Mouse (Mus musculus): ENCODE results near the gene Il6. TPM values are rescaled to one million over a fixed set of nuclear protein-coding genes. Genes with fewer than 3 reads are reported as not detected.
"Not testable (repeated sequence)": the region's sequence is repeated elsewhere in the genome, so short reads cannot be mapped to it uniquely, and the experiment has no call there.

The Il6 gene
- total and polyA plus RNA-seq, 3 experiments, result 0.16 TPM; not detected in 2

DNA sequence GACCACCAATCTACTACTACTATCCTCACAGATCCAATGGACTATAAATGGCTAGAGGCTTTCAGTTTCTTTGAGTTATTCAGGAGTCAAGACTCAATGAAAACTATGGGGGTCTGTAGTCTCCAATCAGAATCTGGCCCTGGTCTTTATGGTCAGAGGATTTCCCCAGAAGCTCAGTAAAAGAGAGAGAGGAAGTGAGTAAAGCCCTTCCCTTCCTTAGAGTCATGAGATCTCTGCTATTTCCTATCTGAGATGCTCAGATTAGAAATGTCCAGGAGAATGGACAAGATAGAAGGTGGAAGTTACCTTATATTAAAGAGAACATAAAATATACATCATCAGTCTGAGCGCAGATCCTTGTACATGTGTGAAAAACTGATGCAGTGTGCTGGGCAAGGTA, 19.3 kb upstream of the Il6 start:
- H3K36me3 ChIP-seq (replicated peaks), result no peaks in the 10 kb centered on the region
- no peaks in the 10 kb centered on the region for H3K4me1 ChIP-seq (ENCODE audit: insufficient read depth, low read depth, low read length)
- no peak overlapping the region for H3K4me3 ChIP-seq (ENCODE audit: low read depth, low read length)
- ATAC-seq (ENCODE audit: extremely low read depth, insufficient number of reproducible peaks, low FRiP score, poor library complexity, severe bottlenecking) (no peak), DNase-seq (ENCODE audit: low spot score) (no peak)
- 0 out of 2 replicates have a peak, but pooled peaks cover 10% of the 10 kb centered on the region for H3K27me3 ChIP-seq (ENCODE audit: insufficient read depth, low read length)
- no peaks in the 10 kb centered on the region for H3K9me3 ChIP-seq (replicated peaks)
- TF ChIP-seq GATA1 (IDR thresholded peaks at IDR 0.05; ENCODE audit: borderline replicate concordance, low read length), result no peak
- TF ChIP-seq TAL1 (conservative IDR thresholded peaks at IDR 0.05; ENCODE audit: low read depth, low read length), result no peak
- TF ChIP-seq GATA2 (IDR thresholded peaks at IDR 0.05; ENCODE audit: borderline replicate concordance, low read depth, low read length), result no peak
- TF ChIP-seq POLR2AphosphoS5 (IDR thresholded peaks at IDR 0.05; ENCODE audit: insufficient replicate concordance, low read depth, low read length), result no peak
- TF ChIP-seq CTCF (IDR thresholded peaks at IDR 0.05; ENCODE audit: low read depth, low read length), result no peak

DNA sequence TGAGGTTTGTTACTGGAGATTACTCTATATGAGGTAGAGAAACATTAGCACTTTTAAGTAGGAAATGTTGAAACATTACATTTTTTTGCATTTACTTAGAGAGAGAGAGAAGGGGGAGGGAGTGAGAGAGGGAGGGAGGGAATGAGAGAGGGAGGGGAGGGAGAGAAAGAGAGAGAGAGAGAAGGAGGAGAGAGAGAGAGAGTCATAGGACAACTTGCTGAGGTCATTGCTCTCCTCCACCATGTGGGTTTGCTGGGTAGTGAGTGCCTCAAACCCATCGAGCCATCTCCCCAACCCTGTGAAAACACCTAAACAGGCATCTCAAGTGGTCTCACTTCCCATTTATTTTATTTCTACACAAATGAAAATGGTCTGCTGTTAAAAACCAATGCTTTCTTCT, 18.6 kb upstream of the Il6 start:
- ATAC-seq (ENCODE audit: extremely low read depth, insufficient number of reproducible peaks, low FRiP score, poor library complexity, severe bottlenecking) (no peak), DNase-seq (ENCODE audit: low spot score) (no peak)
- no peak overlapping the region for H3K4me3 ChIP-seq (ENCODE audit: low read depth, low read length)
- no peaks in the 10 kb centered on the region for H3K36me3 ChIP-seq (replicated peaks)
- no peaks in the 10 kb centered on the region for H3K9me3 ChIP-seq (replicated peaks)
- no peak for TF ChIP-seq GATA2 (IDR thresholded peaks at IDR 0.05; ENCODE audit: borderline replicate concordance, low read depth, low read length)
- TF ChIP-seq CTCF (IDR thresholded peaks at IDR 0.05; ENCODE audit: low read depth, low read length), result no peak
- no peak for TF ChIP-seq GATA1 (IDR thresholded peaks at IDR 0.05; ENCODE audit: borderline replicate concordance, low read length)
- TF ChIP-seq TAL1 (conservative IDR thresholded peaks at IDR 0.05; ENCODE audit: low read depth, low read length), result no peak
- no peak for TF ChIP-seq POLR2AphosphoS5 (IDR thresholded peaks at IDR 0.05; ENCODE audit: insufficient replicate concordance, low read depth, low read length)
- H3K27me3 ChIP-seq (ENCODE audit: insufficient read depth, low read length), result 0 out of 2 replicates have a peak, but pooled peaks cover 10% of the 10 kb centered on the region
- H3K4me1 ChIP-seq (ENCODE audit: insufficient read depth, low read depth, low read length), result no peaks in the 10 kb centered on the region

DNA sequence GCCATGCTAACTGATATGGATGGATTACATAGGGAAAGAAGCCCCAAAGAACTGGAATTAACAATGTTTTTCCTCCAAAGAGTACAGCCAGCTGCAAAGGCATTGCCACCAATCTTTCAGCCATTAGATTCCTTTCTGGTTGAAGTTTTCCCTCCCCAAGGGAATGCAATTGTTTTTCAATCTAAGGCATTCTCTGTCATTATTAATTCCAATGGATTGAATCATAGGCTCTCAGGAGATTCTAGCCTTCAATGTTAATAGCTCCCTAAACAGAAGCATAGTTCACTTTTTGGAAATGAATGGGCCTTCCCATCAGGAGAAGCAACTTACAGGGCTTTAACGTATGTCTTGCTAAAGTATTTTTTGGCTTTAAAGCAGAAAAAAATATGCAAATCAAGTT, 15.6 kb upstream of the Il6 start:
- ATAC-seq (ENCODE audit: extremely low read depth, insufficient number of reproducible peaks, low FRiP score, poor library complexity, severe bottlenecking), result no peak
- no peaks in the 10 kb centered on the region for H3K9me3 ChIP-seq (replicated peaks)
- H3K4me3 ChIP-seq (ENCODE audit: low read depth, low read length), result no peak overlapping the region
- no peaks in the 10 kb centered on the region for H3K4me1 ChIP-seq (ENCODE audit: insufficient read depth, low read depth, low read length)
- H3K27me3 ChIP-seq (ENCODE audit: insufficient read depth, low read length), result peaks cover 15% of the 10 kb centered on the region; the same call in 1 of the 2 replicates
- TF ChIP-seq TAL1 (conservative IDR thresholded peaks at IDR 0.05; ENCODE audit: low read depth, low read length) (no peak), CTCF (IDR thresholded peaks at IDR 0.05; ENCODE audit: low read depth, low read length) (no peak), GATA1 (IDR thresholded peaks at IDR 0.05; ENCODE audit: borderline replicate concordance, low read length) (no peak), GATA2 (IDR thresholded peaks at IDR 0.05; ENCODE audit: borderline replicate concordance, low read depth, low read length) (no peak), POLR2AphosphoS5 (IDR thresholded peaks at IDR 0.05; ENCODE audit: insufficient replicate concordance, low read depth, low read length) (no peak)
- DNase-seq (ENCODE audit: low spot score), result no peak
- H3K36me3 ChIP-seq (replicated peaks), result no peaks in the 10 kb centered on the region

DNA sequence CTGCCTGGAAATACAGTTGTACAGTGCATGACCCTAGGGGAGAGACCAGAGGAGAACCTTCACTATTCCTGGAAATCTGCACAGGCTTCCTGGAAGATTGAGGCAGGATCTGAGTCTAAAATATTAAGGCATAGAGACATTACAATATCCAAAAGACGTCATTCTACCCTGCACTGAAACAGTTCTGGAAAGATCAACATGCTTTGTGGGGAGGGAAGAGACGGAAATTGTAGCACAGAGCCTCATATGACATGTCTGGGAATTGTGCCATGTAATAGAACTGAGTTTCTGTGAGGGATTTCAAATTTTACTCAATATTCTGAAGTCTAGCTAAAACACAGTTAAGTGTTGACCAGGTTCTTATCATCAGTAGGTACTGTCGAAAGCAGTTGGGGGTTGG, 12.0 kb upstream of the Il6 start:
- no peak for DNase-seq (ENCODE audit: low spot score)
- Histone ChIP-seq H3K4me1 (ENCODE audit: insufficient read depth, low read depth, low read length) (no peaks in the 10 kb centered on the region), H3K27me3 (ENCODE audit: insufficient read depth, low read length) (peaks cover 12% of the 10 kb centered on the region; the same call in 1 of the 2 replicates), H3K36me3 (replicated peaks) (no peaks in the 10 kb centered on the region), H3K9me3 (replicated peaks) (no peaks in the 10 kb centered on the region), H3K4me3 (ENCODE audit: low read depth, low read length) (no peak overlapping the region)
- TF ChIP-seq TAL1 (conservative IDR thresholded peaks at IDR 0.05; ENCODE audit: low read depth, low read length), result no peak
- TF ChIP-seq GATA1 (IDR thresholded peaks at IDR 0.05; ENCODE audit: borderline replicate concordance, low read length), result no peak
- TF ChIP-seq CTCF (IDR thresholded peaks at IDR 0.05; ENCODE audit: low read depth, low read length), result no peak
- no peak for TF ChIP-seq POLR2AphosphoS5 (IDR thresholded peaks at IDR 0.05; ENCODE audit: insufficient replicate concordance, low read depth, low read length)
- TF ChIP-seq GATA2 (IDR thresholded peaks at IDR 0.05; ENCODE audit: borderline replicate concordance, low read depth, low read length), result no peak
- no peak for ATAC-seq (ENCODE audit: extremely low read depth, insufficient number of reproducible peaks, low FRiP score, poor library complexity, severe bottlenecking)

DNA sequence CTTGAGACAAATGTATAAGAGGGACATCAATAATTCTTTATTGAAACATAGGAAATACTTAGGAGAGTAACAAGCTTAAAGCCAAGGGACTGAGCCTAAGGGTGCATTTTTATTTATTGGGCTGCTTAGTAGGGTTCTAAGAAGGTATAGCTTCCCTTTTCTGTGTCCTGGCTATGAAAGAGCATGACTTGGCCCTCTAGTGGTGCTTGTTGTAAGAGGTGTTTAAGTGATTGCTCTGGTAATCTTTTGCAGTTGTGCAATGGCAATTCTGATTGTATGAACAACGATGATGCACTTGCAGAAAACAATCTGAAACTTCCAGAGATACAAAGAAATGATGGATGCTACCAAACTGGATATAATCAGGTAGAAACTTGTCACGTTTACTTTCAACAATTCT, 1.7 kb downstream of the Il6 start:
- no peak overlapping the region for H3K4me3 ChIP-seq (ENCODE audit: low read depth, low read length)
- peaks cover 13% of the 10 kb centered on the region for H3K27me3 ChIP-seq (ENCODE audit: insufficient read depth, low read length)
- H3K9me3 ChIP-seq (replicated peaks), result no peaks in the 10 kb centered on the region
- TF ChIP-seq GATA2 (IDR thresholded peaks at IDR 0.05; ENCODE audit: borderline replicate concordance, low read depth, low read length), result no peak
- TF ChIP-seq POLR2AphosphoS5 (IDR thresholded peaks at IDR 0.05; ENCODE audit: insufficient replicate concordance, low read depth, low read length), result no peak
- TF ChIP-seq GATA1 (IDR thresholded peaks at IDR 0.05; ENCODE audit: borderline replicate concordance, low read length), result no peak
- no peak for TF ChIP-seq TAL1 (conservative IDR thresholded peaks at IDR 0.05; ENCODE audit: low read depth, low read length)
- TF ChIP-seq CTCF (IDR thresholded peaks at IDR 0.05; ENCODE audit: low read depth, low read length), result no peak
- H3K4me1 ChIP-seq (ENCODE audit: insufficient read depth, low read depth, low read length), result no peaks in the 10 kb centered on the region
- DNase-seq (ENCODE audit: low spot score) (no peak), ATAC-seq (ENCODE audit: extremely low read depth, insufficient number of reproducible peaks, low FRiP score, poor library complexity, severe bottlenecking) (no peak)
- no peaks in the 10 kb centered on the region for H3K36me3 ChIP-seq (replicated peaks)

DNA sequence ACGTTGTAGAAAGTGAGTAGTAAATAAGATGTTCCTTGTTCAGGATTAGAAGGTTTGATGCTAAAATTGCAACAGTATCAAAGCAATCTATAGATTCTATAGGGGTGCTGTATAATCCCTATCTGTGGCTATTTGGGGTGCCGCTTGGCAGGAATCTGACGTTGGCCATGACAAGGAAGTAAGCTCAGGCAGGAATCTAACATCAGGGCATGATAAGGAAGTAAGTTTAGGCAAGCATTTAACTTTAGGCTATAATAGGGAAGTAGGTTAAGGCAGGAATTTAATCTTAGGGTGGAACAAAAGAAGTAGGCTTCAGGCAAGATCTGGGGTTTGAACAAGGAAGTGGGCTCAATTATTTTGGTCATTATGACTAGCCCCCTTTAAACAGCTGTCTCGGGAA, 22.9 kb downstream of the Il6 start:
- not testable (repeated sequence) for ATAC-seq (ENCODE audit: extremely low read depth, insufficient number of reproducible peaks, low FRiP score, poor library complexity, severe bottlenecking); H3K36me3 ChIP-seq (replicated peaks); DNase-seq (ENCODE audit: low spot score); H3K9me3 ChIP-seq (replicated peaks); H3K27me3 ChIP-seq (ENCODE audit: insufficient read depth, low read length); H3K4me3 ChIP-seq (ENCODE audit: low read depth, low read length); H3K4me1 ChIP-seq (ENCODE audit: insufficient read depth, low read depth, low read length)

DNA sequence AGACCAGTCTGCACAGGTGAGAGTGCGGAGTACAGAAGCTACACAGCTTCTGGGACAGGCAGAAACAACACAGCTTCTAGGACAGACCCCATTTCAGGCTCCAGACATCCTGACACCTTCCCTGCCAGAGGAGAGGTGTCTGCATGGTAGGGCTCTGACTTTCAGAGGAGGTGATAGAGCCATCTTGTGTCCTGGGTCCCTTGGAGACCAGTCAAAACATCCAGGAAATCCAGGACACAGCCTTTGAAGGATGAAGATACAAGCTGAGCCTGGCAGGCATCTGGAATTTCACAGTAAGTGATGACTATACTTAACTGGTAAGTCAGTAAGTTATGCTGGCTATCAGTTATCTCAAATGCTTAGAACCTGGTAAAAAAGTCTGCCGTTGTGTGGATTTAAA, 24.2 kb downstream of the Il6 start:
- DNase-seq (ENCODE audit: low spot score); H3K27me3 ChIP-seq (ENCODE audit: insufficient read depth, low read length); H3K4me3 ChIP-seq (ENCODE audit: low read depth, low read length); H3K9me3 ChIP-seq (replicated peaks); H3K4me1 ChIP-seq (ENCODE audit: insufficient read depth, low read depth, low read length); H3K36me3 ChIP-seq (replicated peaks); ATAC-seq (ENCODE audit: extremely low read depth, insufficient number of reproducible peaks, low FRiP score, poor library complexity, severe bottlenecking): not testable (repeated sequence)

DNA sequence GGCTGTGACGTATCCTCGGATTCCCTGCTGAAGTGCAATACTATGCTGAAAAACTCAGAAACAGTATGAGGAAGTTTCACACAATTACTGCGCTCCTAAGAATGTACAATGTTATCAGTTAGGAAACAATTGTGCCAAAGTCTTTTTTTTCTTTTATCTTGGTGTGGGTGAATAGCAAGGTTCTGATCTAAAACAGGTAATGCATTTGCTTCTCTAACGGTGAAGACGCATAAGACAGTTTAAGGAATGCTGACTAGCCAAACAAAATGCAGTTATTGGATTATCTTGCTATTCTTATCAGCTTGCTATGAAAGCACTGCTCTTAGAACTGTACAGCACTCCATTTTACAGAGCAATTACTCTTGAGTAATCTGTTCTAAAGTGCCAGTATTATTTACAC, 26.4 kb downstream of the Il6 start:
- DNase-seq (ENCODE audit: low spot score); ATAC-seq (ENCODE audit: extremely low read depth, insufficient number of reproducible peaks, low FRiP score, poor library complexity, severe bottlenecking); H3K4me1 ChIP-seq (ENCODE audit: insufficient read depth, low read depth, low read length): not testable (repeated sequence)

DNA sequence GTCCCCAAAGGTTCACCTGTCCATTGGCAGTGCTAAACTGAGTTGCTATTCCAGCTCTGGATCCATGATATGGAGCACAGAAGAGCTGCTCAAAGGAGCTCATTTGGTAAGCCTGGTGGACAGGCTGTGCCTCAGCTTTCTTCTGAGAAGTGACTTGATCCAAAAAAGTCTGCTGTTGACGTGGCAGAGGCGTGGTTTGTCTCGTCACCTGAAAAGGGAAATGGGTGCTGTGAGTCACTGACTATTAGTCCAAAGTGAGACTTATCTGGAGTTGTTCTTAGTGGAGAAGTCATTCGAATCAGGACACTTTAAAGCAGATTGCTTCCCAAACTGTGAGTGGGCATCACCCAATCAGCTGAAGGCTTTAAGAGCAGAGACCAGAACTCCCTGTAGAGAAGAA, 26.9 kb downstream of the Il6 start:
- H3K9me3 ChIP-seq (replicated peaks); H3K4me1 ChIP-seq (ENCODE audit: insufficient read depth, low read depth, low read length); DNase-seq (ENCODE audit: low spot score); ATAC-seq (ENCODE audit: extremely low read depth, insufficient number of reproducible peaks, low FRiP score, poor library complexity, severe bottlenecking); H3K27me3 ChIP-seq (ENCODE audit: insufficient read depth, low read length); H3K4me3 ChIP-seq (ENCODE audit: low read depth, low read length); H3K36me3 ChIP-seq (replicated peaks): not testable (repeated sequence)

More for the DNA sequence above, 26.4 kb downstream of the Il6 start:
- not testable (repeated sequence) for H3K9me3 ChIP-seq (replicated peaks); H3K36me3 ChIP-seq (replicated peaks); H3K27me3 ChIP-seq (ENCODE audit: insufficient read depth, low read length); H3K4me3 ChIP-seq (ENCODE audit: low read depth, low read length)

All from G1E (cell line).